Mouse (Mus musculus): ENCODE measurements at regions not wholly inside any gene's neighbourhood (a gene's known extent, or its start where the extent isn't known, plus 50 kb on each side); places are given as distances from the start of the nearest gene placed in this dataset.

DNA sequence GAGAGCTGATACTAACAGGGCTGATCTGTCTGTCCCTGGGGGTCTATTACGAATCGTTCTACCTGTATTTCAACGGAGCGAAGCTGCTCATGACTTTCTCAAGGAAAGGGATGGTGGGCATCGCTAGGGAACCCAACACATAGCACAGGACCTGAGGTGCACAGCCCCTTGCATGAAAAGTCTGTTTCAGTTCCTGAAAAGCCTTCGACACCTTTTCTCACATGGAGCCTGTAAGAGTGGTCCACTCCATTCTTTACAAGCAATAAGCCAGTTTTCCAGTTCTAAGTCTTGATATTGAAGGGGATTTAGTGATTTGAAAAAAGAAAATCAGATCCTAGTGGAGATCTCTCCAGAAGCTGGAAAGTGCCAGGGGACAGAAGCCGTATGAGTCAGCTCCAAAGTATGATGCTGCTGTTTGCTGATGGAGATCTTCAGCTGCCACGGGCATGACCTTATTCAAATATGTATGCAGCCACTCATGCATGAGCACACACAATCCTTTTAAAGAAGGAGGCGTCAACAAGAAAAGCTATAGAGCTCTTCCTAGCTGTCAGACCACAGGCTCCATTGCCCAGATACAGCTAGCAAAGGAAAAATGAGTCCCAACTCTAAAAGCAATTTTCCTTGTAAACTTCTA, 95.5 kb upstream of the 1700016C15Rik start:
- Histone ChIP-seq H3K4me3 (ENCODE audit: low read depth, low read length) (no peak overlapping the region), H3K4me2 (ENCODE audit: low read depth, low read length) (no peak overlapping the region), H3K4me1 (ENCODE audit: insufficient read depth) (no peaks in the 10 kb centered on the region), H3K27me3 (ENCODE audit: insufficient read depth, low read length) (no peaks in the 10 kb centered on the region), H3K36me3 (replicated peaks; ENCODE audit: insufficient read depth, low read length) (no peaks in the 10 kb centered on the region), H3K9ac (replicated peaks) (no peak overlapping the region), H3K27ac (ENCODE audit: low read depth) (no peak overlapping the region), H3K9me3 (ENCODE audit: low read length) (no peaks in the 10 kb centered on the region)
- WGBS (ENCODE audit: insufficient replicate concordance), result 76% methylated on average over 9 of the region's 9 CpGs
- no peak for DNase-seq
- no peak for ATAC-seq
- TF ChIP-seq EP300 (IDR thresholded peaks at IDR 0.05; ENCODE audit: low read depth) (no peak), CTCF (IDR thresholded peaks at IDR 0.05; ENCODE audit: low read depth) (no peak)

GRCm38 (mm10) chr1:177637061-177637460, 92.6 kb upstream of the 1700016C15Rik start:
- H3K27ac ChIP-seq (ENCODE audit: low read depth), result no peak overlapping the region

GRCm38 (mm10) chr1:177638381-177638780, 91.2 kb upstream of the 1700016C15Rik start:
- WGBS (ENCODE audit: insufficient replicate concordance), result 84% methylated on average over 10 of the region's 10 CpGs
- H3K4me1 ChIP-seq (ENCODE audit: insufficient read depth), result no peaks in the 10 kb centered on the region
- no peak for DNase-seq

More at GRCm38 (mm10) chr1:177637061-177637460, 92.6 kb upstream of the 1700016C15Rik start:
- no peaks in the 10 kb centered on the region for H3K27me3 ChIP-seq (ENCODE audit: insufficient read depth, low read length)
- H3K9me3 ChIP-seq (ENCODE audit: low read length), result no peaks in the 10 kb centered on the region
- no peak overlapping the region for H3K4me2 ChIP-seq (ENCODE audit: low read depth, low read length)
- no peaks in the 10 kb centered on the region for H3K36me3 ChIP-seq (replicated peaks; ENCODE audit: insufficient read depth, low read length)
- TF ChIP-seq CTCF (IDR thresholded peaks at IDR 0.05; ENCODE audit: low read depth), result no peak
- no peak for TF ChIP-seq EP300 (IDR thresholded peaks at IDR 0.05; ENCODE audit: low read depth)
- DNase-seq, result no peak
- no peaks in the 10 kb centered on the region for H3K4me1 ChIP-seq (ENCODE audit: insufficient read depth)
- H3K9ac ChIP-seq (replicated peaks), result no peak overlapping the region
- no peak for ATAC-seq
- WGBS (ENCODE audit: insufficient replicate concordance), result 62% methylated on average over 9 of the region's 9 CpGs
- H3K4me3 ChIP-seq (ENCODE audit: low read depth, low read length), result no peak overlapping the region

DNA sequence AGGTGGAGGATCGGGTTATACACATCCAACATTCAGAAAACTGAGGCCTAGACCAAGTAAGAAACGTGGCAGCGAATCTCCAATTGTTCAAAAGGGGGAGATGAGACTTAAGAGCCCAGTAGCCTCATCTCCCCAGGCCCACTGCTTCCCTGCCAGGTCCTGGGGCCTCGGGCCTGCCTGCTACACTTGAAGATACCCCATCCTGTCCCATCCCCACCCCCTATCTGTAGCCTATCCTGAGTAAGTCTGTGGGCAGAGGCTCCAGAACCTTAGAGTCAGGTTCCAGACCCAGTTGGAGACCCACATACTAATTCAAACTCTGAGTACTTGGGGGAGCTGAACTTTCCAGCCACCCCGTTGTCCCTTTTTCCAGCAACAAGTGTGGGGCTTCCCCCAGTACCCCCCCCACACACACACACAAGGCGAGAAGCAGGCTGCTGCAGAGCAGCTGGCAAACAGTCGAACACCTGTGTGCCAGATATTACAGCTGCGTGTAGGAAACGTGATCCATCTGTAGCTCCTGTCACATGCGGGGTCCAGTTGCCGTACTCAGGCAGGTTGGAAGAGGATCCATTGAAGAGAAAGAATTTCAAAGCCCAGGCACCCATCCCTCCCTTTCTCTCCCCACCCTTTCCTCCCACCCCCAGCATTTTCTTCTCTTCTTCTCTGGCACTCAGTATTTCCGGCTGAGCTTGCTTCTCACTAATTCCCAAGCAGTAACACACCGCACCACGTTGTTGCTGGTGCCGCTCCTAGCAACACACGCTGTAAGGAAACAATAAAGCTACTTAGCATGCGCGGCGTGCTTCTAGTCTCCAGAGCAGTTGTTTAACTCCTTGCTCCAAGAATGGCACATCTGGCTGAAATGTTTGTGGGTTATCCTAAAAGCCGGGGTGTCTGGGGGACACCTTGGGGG, 89.4 kb upstream of the 1700016C15Rik start:
- 71% methylated on average over 20 of the region's 20 CpGs for WGBS (ENCODE audit: insufficient replicate concordance)
- no peak for ATAC-seq
- no peak overlapping the region for H3K4me2 ChIP-seq (ENCODE audit: low read depth, low read length)

More at GRCm38 (mm10) chr1:177638381-177638780, 91.2 kb upstream of the 1700016C15Rik start:
- Histone ChIP-seq H3K9ac (replicated peaks) (no peak overlapping the region), H3K27ac (ENCODE audit: low read depth) (no peak overlapping the region), H3K27me3 (ENCODE audit: insufficient read depth, low read length) (no peaks in the 10 kb centered on the region), H3K36me3 (replicated peaks; ENCODE audit: insufficient read depth, low read length) (no peaks in the 10 kb centered on the region), H3K4me2 (ENCODE audit: low read depth, low read length) (no peak overlapping the region), H3K9me3 (ENCODE audit: low read length) (no peaks in the 10 kb centered on the region), H3K4me3 (ENCODE audit: low read depth, low read length) (no peak overlapping the region)
- TF ChIP-seq EP300 (IDR thresholded peaks at IDR 0.05; ENCODE audit: low read depth) (no peak), CTCF (IDR thresholded peaks at IDR 0.05; ENCODE audit: low read depth) (no peak)
- ATAC-seq, result no peak

DNA sequence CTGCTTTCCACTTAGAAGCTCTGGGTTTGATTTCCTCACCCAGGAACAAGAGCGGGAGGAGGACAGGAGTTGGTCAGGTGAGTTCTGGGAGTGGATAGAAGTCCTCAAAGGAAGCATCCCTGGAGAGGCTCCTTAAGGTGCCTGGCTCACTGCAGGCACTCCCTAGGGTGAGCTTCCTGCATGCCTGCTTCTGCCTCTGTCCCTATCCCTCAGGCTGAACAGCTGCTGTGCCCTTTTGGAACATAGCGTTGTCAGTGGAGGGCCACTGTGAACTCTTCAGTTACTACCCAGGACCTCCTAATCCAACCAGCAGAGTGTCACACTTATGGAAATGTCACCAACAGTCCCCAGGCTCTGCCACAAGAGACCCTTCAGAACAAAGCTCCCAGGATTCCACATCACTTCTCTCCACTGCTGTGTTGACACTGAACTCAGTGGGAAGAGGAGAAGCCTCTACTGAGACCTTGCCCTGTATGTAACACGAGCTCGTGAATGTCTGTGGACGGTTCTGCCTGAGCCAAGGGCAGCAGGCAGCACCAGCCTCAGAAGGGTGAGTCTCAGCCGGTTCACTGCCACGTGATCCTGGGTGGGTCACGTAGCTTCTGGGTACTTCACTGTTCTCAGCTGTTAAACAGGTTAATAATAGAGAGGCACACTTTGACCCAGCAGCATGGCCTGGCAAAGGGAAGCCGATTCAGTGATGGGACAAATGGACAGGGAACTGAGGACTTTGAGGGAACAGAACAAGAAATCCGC, 86.7 kb upstream of the 1700016C15Rik start:
- 64% methylated on average over 10 of the region's 10 CpGs for WGBS (ENCODE audit: insufficient replicate concordance)
- no peaks in the 10 kb centered on the region for H3K27me3 ChIP-seq (ENCODE audit: insufficient read depth, low read length)
- DNase-seq, result no peak

More for the DNA sequence above, 89.4 kb upstream of the 1700016C15Rik start:
- Histone ChIP-seq H3K27me3 (ENCODE audit: insufficient read depth, low read length) (no peaks in the 10 kb centered on the region), H3K9ac (replicated peaks) (no peak overlapping the region), H3K4me1 (ENCODE audit: insufficient read depth) (no peaks in the 10 kb centered on the region), H3K4me3 (ENCODE audit: low read depth, low read length) (no peak overlapping the region), H3K9me3 (ENCODE audit: low read length) (no peaks in the 10 kb centered on the region), H3K36me3 (replicated peaks; ENCODE audit: insufficient read depth, low read length) (no peaks in the 10 kb centered on the region), H3K27ac (ENCODE audit: low read depth) (no peak overlapping the region)
- DNase-seq, result no peak
- TF ChIP-seq CTCF (IDR thresholded peaks at IDR 0.05; ENCODE audit: low read depth), result no peak
- no peak for TF ChIP-seq EP300 (IDR thresholded peaks at IDR 0.05; ENCODE audit: low read depth)

GRCm38 (mm10) chr1:177643662-177644061, 86.0 kb upstream of the 1700016C15Rik start:
- Histone ChIP-seq H3K4me1 (ENCODE audit: insufficient read depth) (no peaks in the 10 kb centered on the region), H3K9me3 (ENCODE audit: low read length) (no peaks in the 10 kb centered on the region), H3K4me2 (ENCODE audit: low read depth, low read length) (no peak overlapping the region), H3K36me3 (replicated peaks; ENCODE audit: insufficient read depth, low read length) (no peaks in the 10 kb centered on the region), H3K4me3 (ENCODE audit: low read depth, low read length) (no peak overlapping the region), H3K27ac (ENCODE audit: low read depth) (no peak overlapping the region), H3K9ac (replicated peaks) (no peak overlapping the region), H3K27me3 (ENCODE audit: insufficient read depth, low read length) (no peaks in the 10 kb centered on the region)
- no peak for TF ChIP-seq CTCF (IDR thresholded peaks at IDR 0.05; ENCODE audit: low read depth)
- no peak for TF ChIP-seq EP300 (IDR thresholded peaks at IDR 0.05; ENCODE audit: low read depth)
- no peak for ATAC-seq
- DNase-seq, result no peak
- WGBS (ENCODE audit: insufficient replicate concordance), result 81% methylated on average over 3 of the region's 3 CpGs

More for the DNA sequence above, 86.7 kb upstream of the 1700016C15Rik start:
- no peak for ATAC-seq
- Histone ChIP-seq H3K9me3 (ENCODE audit: low read length) (no peaks in the 10 kb centered on the region), H3K4me3 (ENCODE audit: low read depth, low read length) (no peak overlapping the region), H3K9ac (replicated peaks) (no peak overlapping the region), H3K4me1 (ENCODE audit: insufficient read depth) (no peaks in the 10 kb centered on the region), H3K36me3 (replicated peaks; ENCODE audit: insufficient read depth, low read length) (no peaks in the 10 kb centered on the region), H3K4me2 (ENCODE audit: low read depth, low read length) (no peak overlapping the region), H3K27ac (ENCODE audit: low read depth) (no peak overlapping the region)
- no peak for TF ChIP-seq EP300 (IDR thresholded peaks at IDR 0.05; ENCODE audit: low read depth)
- TF ChIP-seq CTCF (IDR thresholded peaks at IDR 0.05; ENCODE audit: low read depth), result no peak
